Mouse (Mus musculus) liver, embryonic 11.5 days (tissue): ENCODE results near the gene Car10. TPM values are rescaled to one million over a fixed set of nuclear protein-coding genes. Genes with fewer than 3 reads are reported as not detected.

ENCODE experiments used
- ATAC-seq: fragments of 200-750 bp; cut with Nextera tagmentation; replicated peaks from 2 replicates; pipeline ENCODE4 v1.8.0; 2017; ENCODE audit warnings: moderate number of reproducible peaks, mild to moderate bottlenecking, moderate TSS enrichment, moderate library complexity; ENCODE audit not compliant: low FRiP score
- DNase-seq: peaks from one replicate; pipeline ENCODE4 v3.0.0-alpha.2; 2017; ENCODE audit warnings: low spot score
- H3K27ac ChIP-seq: fragments of 300-500 bp; sonication (generic); 2 replicates; pipeline ENCODE4 v1.5.1; 2014; ENCODE audit warnings: mild to moderate bottlenecking, low read depth, low read length, control low read depth
- H3K27me3 ChIP-seq: fragments of 300-500 bp; sonication (generic); replicated peaks from 2 replicates; pipeline ENCODE4 v1.6.1; 2014; ENCODE audit warnings: low read length, mixed read lengths; ENCODE audit not compliant: control insufficient read depth, insufficient read depth
- H3K36me3 ChIP-seq: fragments of 300-500 bp; sonication (generic); 2 replicates; pipeline ENCODE4 v1.6.1; 2014; ENCODE audit warnings: mild to moderate bottlenecking, low read length, moderate library complexity, mixed read lengths; ENCODE audit not compliant: control insufficient read depth, insufficient read depth
- H3K4me1 ChIP-seq: fragments of 300-500 bp; sonication (generic); replicated peaks from 2 replicates; pipeline ENCODE4 v1.6.1; 2014; ENCODE audit warnings: low read length, mixed read lengths; ENCODE audit not compliant: control insufficient read depth, insufficient read depth
- H3K4me2 ChIP-seq: fragments of 300-500 bp; sonication (generic); 2 replicates; pipeline ENCODE4 v1.6.1; 2014; ENCODE audit warnings: mild to moderate bottlenecking, control low read depth, moderate library complexity
- H3K4me3 ChIP-seq: fragments of 300-500 bp; sonication (generic); 2 replicates; pipeline ENCODE4 v1.5.1; 2014; ENCODE audit warnings: low read depth, low read length, control low read depth
- H3K9ac ChIP-seq: fragments of 300-500 bp; sonication (generic); 2 replicates; pipeline ENCODE4 v1.6.1; 2014; ENCODE audit warnings: low read depth, low read length, control low read depth
- H3K9me3 ChIP-seq: fragments of 300-500 bp; sonication (generic); 2 replicates; pipeline ENCODE4 v1.6.1; 2016; ENCODE audit warnings: low read length, inconsistent platforms, mixed read lengths; ENCODE audit not compliant: control insufficient read depth
- WGBS: fragments of 180-500 bp; shearing (Covaris S2); extraction: QIAGEN DNeasy Blood & Tissue Kit; methylation state at CpG from one replicate; pipeline ENCODE4 v1.1.7; 2014; 5-methylcytosine and 5-hydroxymethylcytosine counted together
- polyA plus RNA-seq: library from polyadenylated mRNA; unstranded; fragments of >200 nt; fragmentation: Nextera tagmentation; extraction: Ambion mirVana; gene quantifications from 2 replicates; pipeline ENCODE4 v1.2.1, GENCODE M21; 2014

The Car10 gene
- polyA plus RNA-seq, 1 experiment from 2014 or later = 0.18 TPM

- WGBS = 81% methylated on average over 1 of the region's 1 CpGs
These were observed 40.0 kb downstream of the Car10 start for GRCm38 (mm10) chr11:93137841-93138240.

DNA sequence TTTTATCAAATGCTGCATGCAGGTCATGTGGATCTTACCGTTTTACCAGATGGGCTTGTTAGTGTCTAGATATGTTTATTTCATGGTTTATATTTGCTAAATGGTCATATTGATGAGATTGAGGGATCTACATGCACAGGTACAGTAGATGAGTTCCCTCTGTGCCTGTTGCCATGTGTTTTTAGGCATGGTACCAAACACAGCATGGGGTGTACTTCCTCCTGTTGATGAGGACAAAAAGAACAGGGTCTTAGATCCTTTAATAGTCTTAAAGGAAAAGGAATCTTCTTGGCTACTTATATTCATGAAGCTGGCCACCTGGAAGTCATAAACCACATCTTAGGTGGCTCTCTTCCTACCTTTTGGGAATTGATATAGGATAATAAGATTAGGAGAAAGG, 43.9 kb downstream of the Car10 start:
- Histone ChIP-seq H3K9ac (no peak overlapping the region), H3K27ac (no peak overlapping the region), H3K4me3 (no peak overlapping the region), H3K4me1 (no peaks in the 10 kb centered on the region), H3K9me3 (no peaks in the 10 kb centered on the region), H3K4me2 (no peak overlapping the region), H3K27me3 (no peaks in the 10 kb centered on the region), H3K36me3 (no peaks in the 10 kb centered on the region)
- ATAC-seq (no peak), DNase-seq (no peak)
- 50% methylated on average over 1 of the region's 1 CpGs for WGBS

More at GRCm38 (mm10) chr11:93137841-93138240, 40.0 kb downstream of the Car10 start:
- Histone ChIP-seq H3K9ac (no peak overlapping the region), H3K36me3 (no peaks in the 10 kb centered on the region), H3K4me2 (no peak overlapping the region), H3K9me3 (no peaks in the 10 kb centered on the region), H3K27me3 (no peaks in the 10 kb centered on the region), H3K4me3 (no peak overlapping the region), H3K27ac (no peak overlapping the region), H3K4me1 (no peaks in the 10 kb centered on the region)
- ATAC-seq (no peak), DNase-seq (no peak)

GRCm38 (mm10) chr11:93144544-93144943, 46.7 kb downstream of the Car10 start:
- no peak overlapping the region for H3K4me3 ChIP-seq
- ATAC-seq (no peak), DNase-seq (no peak)
- 14% methylated on average over 2 of the region's 2 CpGs for WGBS
- no peak overlapping the region for H3K4me2 ChIP-seq
- H3K9me3 ChIP-seq = no peaks in the 10 kb centered on the region
- H3K27me3 ChIP-seq = no peaks in the 10 kb centered on the region
- H3K4me1 ChIP-seq = no peaks in the 10 kb centered on the region
- H3K9ac ChIP-seq = no peak overlapping the region
- no peak overlapping the region for H3K27ac ChIP-seq
- no peaks in the 10 kb centered on the region for H3K36me3 ChIP-seq

DNA sequence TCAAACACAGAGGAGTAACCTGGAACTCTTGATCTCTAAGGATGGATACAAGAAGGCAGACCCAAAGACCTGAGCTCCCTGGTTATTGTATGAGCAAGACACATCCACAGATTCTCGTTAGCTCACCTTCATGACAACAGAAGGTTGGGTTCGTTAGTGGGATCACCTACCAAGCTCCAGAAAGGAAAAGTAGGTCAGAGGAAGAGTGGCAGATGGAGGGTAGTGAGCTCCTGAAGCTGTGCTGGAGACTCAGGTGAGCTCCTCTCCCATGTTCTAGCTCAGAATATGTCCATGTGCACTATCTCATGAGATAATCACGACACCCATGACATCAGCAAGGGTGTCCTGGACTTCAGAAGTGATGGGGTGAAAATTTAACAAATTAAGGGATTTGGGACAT, 57.1 kb downstream of the Car10 start:
- Histone ChIP-seq H3K4me3 (no peak overlapping the region), H3K9ac (no peak overlapping the region), H3K36me3 (no peaks in the 10 kb centered on the region), H3K27me3 (no peaks in the 10 kb centered on the region), H3K4me2 (no peak overlapping the region), H3K4me1 (no peaks in the 10 kb centered on the region), H3K27ac (no peak overlapping the region), H3K9me3 (no peaks in the 10 kb centered on the region)
- ATAC-seq (no peak), DNase-seq (no peak)
- 45% methylated on average over 3 of the region's 3 CpGs for WGBS

GRCm38 (mm10) chr11:93172430-93172829, 74.6 kb downstream of the Car10 start:
- no peak overlapping the region for H3K4me2 ChIP-seq
- no peaks in the 10 kb centered on the region for H3K27me3 ChIP-seq
- H3K4me1 ChIP-seq = no peaks in the 10 kb centered on the region
- no peak overlapping the region for H3K27ac ChIP-seq
- no peak overlapping the region for H3K4me3 ChIP-seq
- H3K36me3 ChIP-seq = no peaks in the 10 kb centered on the region
- H3K9me3 ChIP-seq = no peaks in the 10 kb centered on the region
- no peak for ATAC-seq
- no peak overlapping the region for H3K9ac ChIP-seq
- DNase-seq = no peak

- Histone ChIP-seq H3K36me3 (no peaks in the 10 kb centered on the region), H3K27ac (no peak overlapping the region), H3K27me3 (no peaks in the 10 kb centered on the region)
These were observed 75.9 kb downstream of the Car10 start for GRCm38 (mm10) chr11:93173533-93174308.

DNA sequence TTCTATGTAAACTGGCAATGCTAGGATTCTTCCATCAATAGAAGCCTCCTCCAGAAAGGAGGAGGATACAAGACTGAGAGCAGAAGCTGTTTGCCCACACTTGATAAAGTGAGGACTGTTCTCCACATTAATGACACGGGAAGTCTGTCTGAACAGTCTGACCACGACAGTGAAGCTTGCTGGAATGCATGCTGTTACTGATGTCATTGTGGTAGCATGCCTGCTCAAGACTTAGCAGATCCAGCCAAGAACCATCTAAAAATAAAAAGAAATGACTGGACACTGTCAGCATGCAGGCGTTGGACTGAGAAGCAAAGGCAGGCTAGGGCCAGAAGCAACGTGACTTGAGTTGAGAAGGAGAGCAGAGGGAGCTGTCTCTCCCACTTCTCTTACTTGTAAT, 87.6 kb downstream of the Car10 start:
- Histone ChIP-seq H3K9me3 (no peaks in the 10 kb centered on the region), H3K36me3 (no peaks in the 10 kb centered on the region), H3K4me3 (no peak overlapping the region), H3K27ac (no peak overlapping the region), H3K9ac (no peak overlapping the region), H3K27me3 (no peaks in the 10 kb centered on the region), H3K4me2 (no peak overlapping the region), H3K4me1 (no peaks in the 10 kb centered on the region)
- no peak for DNase-seq
- WGBS = 64% methylated on average over 4 of the region's 4 CpGs
- no peak for ATAC-seq

More at GRCm38 (mm10) chr11:93173533-93174308, 75.9 kb downstream of the Car10 start:
- no peak for DNase-seq
- Histone ChIP-seq H3K4me2 (no peak overlapping the region), H3K9ac (no peak overlapping the region), H3K9me3 (no peaks in the 10 kb centered on the region), H3K4me3 (no peak overlapping the region), H3K4me1 (no peaks in the 10 kb centered on the region)
- ATAC-seq = no peak
- WGBS = 82% methylated on average over 1 of the region's 1 CpGs

DNA sequence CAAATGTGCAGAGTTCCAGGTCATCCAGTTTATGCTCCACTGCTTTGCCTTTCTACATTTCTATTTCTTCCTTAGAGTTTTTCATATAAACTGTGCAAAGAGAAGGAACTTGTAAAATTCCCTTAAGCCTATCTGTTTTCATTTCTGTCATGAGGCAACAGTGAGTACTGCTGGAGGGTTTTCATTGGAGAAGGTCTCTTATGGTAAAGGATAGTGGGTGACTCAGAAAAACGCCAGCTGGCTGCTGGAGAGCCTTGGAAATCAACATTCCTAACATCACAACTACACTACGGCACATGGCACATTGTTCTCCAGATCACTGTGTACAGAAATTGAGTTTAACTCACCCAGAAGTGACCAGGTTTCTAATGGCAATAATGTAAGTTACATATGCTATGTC, 88.3 kb downstream of the Car10 start:
- Histone ChIP-seq H3K9me3 (no peaks in the 10 kb centered on the region), H3K4me2 (no peak overlapping the region), H3K27me3 (no peaks in the 10 kb centered on the region), H3K27ac (no peak overlapping the region), H3K4me1 (no peaks in the 10 kb centered on the region), H3K4me3 (no peak overlapping the region), H3K36me3 (no peaks in the 10 kb centered on the region), H3K9ac (no peak overlapping the region)
- 74% methylated on average over 2 of the region's 2 CpGs for WGBS
- ATAC-seq = no peak
- no peak for DNase-seq

GRCm38 (mm10) chr11:93188621-93189020, 90.8 kb downstream of the Car10 start:
- DNase-seq (no peak), ATAC-seq (no peak)
- Histone ChIP-seq H3K9ac (no peak overlapping the region), H3K4me3 (no peak overlapping the region), H3K27ac (no peak overlapping the region), H3K9me3 (no peaks in the 10 kb centered on the region), H3K27me3 (no peaks in the 10 kb centered on the region), H3K4me2 (no peak overlapping the region), H3K4me1 (no peaks in the 10 kb centered on the region), H3K36me3 (no peaks in the 10 kb centered on the region)
- WGBS = 69% methylated on average over 5 of the region's 5 CpGs
